Mouse (Mus musculus) layer of hippocampus, postnatal 14 days (tissue): ENCODE results near the gene Tmc5. TPM values are rescaled to one million over a fixed set of nuclear protein-coding genes. Genes with fewer than 3 reads are reported as not detected.

ENCODE experiments used
- DNase-seq, 2 experiments: peaks; one replicate each; pipeline ENCODE4 v3.0.0; 2021 to 2022; ENCODE audit warnings: low spot score in 2 of 2, mixed read lengths in 1 of 2
- total RNA-seq, 2 experiments: library from RNA; stranded (reverse); gene quantifications; 2 replicates each; pipeline ENCODE4 v1.2.3; 2021

Tmc5 gene
- total RNA-seq, 2 experiments from 2014 or later: 0.21 to 0.31 TPM

GRCm38 (mm10) chr7:118689088-118689487 lies 92.0 kb downstream of the Tmc5 start:
- peak; percentile 52 to 53 for DNase-seq

- DNase-seq: no peak
These were observed 94.2 kb downstream of the Tmc5 start for GRCm38 (mm10) chr7:118691287-118691686.

- no peak for DNase-seq
These were observed 99.0 kb downstream of the Tmc5 start for GRCm38 (mm10) chr7:118696146-118696545.

GRCm38 (mm10) chr7:118697168-118697567 lies 100.1 kb downstream of the Tmc5 start:
- DNase-seq: no peak

DNA sequence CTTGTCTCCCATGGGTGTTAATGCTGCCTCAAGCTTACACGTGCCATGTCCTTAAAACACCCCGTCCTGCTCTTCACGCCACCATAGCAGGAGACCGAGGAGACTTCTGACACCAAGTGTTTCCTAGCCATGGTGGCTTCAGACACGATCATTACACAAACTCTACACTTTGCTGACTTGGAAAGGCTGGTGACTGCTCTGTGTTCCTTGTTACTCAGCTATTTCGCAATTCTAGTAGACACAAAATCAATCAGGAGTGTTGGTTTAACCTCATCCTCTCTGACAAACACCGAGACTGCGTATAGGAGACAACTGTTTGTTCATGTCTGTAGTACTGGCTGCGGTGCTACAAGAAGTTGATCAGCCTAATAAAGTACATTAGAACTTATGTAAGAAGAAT lies 101.8 kb downstream of the Tmc5 start:
- DNase-seq: no peak

DNA sequence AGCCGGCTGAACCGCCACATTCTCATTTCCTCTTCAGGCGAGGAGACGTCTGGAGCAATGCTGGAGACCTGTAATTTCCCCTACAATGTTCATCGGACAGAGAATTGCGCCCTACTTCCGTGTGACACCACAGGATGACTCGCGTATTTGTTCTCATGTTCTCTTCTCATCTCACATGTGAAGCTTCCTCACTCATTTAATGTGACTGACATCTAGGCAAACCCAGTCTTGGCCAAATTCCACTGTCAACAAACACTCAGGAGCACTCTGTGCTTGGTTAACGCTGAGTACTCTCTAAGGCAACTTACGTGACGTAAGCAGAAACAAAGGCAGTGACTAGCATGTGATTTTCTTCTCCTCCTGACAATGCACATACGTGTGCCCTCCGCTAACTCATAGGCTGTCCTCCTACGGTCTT lies 106.1 kb downstream of the Tmc5 start:
- no peak for DNase-seq

DNA sequence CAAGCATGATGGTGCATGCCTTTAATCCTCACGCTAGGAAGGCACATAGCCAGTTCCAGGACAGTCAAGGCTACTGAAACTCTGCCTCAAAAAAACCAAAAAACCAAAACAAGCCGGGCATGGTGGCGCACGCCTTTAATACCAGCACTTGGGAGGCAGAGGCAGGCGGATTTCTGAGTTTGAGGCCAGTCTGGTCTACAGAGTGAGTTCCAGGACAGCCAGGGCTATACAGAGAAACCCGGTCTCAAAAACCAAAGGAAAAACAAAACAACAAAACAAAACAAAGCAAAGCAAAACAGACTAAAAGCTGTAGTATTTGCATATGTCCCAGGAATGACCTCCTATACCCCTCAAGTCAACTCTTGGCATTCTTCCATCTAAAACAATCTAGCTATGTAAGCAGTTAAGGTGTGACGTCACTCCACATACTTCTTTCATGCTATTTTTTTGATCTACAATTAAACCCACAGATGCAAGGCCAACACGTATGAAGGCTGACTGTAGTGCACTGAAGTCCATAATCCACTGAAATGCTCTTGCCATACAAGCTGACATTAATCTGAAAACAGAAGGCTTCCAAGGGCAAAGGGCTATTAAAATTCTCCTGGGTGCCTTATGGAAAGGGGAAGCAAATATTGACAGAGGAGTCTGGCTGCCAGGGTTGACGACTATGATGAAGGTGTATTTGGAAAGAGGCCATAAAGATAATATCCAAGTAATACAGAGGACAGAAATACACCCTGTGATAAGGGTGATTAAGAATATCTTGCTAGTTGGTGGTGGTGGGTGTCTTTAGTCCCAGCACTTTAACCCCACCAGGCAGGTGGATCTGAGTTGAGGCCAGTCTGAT lies 107.1 kb downstream of the Tmc5 start:
- DNase-seq: no peak

DNA sequence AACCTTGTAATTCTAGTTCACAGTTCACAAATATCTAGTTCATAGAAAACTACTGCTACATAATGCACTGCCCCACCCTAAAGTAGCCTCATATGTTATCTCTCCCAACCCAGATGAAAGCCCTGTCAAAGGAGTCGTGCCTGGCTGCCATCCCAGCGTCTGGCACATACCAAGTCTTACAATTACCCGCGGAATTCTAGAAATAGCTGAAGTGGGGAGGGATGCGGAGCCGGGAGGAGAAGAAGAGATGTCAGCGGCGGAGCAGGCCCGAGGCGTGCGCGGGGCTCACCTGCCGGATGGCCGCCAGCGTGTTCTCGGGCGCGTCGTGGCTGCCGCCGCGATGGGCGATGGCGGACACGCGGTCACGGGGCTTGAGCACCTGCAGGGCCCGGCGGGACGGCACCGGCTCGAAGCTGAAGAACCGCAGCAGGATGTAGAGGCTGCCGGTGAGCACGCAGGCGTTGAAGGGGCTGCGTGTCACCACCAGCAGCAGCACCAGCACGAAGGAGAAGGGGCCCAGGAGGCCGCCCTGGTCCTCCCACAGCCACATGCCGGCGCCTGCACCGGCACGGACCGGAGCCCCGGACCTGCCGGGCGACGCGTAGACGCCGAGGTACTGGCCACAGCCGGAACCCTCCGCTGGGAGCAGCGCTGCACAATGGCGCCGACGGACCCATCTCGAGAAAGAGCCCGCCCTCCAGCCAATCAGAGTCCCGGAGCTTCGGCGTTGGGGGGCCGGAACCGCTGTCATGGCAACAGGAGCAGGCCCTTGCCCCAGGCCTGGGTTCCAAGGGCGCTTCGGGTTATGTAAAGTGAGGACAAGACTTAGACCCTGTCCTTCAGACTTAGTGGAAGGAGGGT lies 108.2 kb downstream of the Tmc5 start, which contains the start of gene Gde1:
TSS of gene Gde1 (minus strand) at position 678 of the 861 bp plus-strand sequence.
- peak; percentile 92 to 94 for DNase-seq

GRCm38 (mm10) chr7:118706051-118706450 lies 109.0 kb downstream of the Tmc5 start:
- no peak for DNase-seq

GRCm38 (mm10) chr7:118706488-118706887 lies 109.4 kb downstream of the Tmc5 start:
- DNase-seq: no peak

- no peak for DNase-seq
These were observed 110.1 kb downstream of the Tmc5 start for GRCm38 (mm10) chr7:118707216-118707615.

- DNase-seq: no peak
These were observed 110.9 kb downstream of the Tmc5 start for GRCm38 (mm10) chr7:118708002-118708401.

DNA sequence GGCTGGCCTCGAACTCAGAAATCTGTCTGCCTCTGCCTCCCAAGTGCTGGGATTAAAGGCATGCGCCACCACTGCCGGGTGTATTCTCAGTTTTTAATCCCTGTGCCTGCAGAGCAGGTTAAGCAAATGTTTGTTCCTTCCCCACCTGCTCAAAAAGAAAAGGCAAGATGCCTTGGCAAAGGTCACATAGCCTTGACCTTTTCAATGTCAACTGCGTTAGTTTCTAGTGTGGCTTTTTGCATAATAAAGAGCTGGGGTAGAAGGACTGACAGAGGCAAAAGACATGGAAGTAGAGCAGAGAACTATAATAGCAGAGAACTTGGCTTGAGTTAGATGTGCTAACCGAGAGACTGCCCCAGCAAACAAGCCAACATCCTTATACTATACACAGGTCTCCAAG lies 113.7 kb downstream of the Tmc5 start:
- no peak for DNase-seq

GRCm38 (mm10) chr7:118712228-118713173 lies 115.4 kb downstream of the Tmc5 start, which contains the start of gene Ccp110:
Gene Ccp110, plus strand, starts transcription at chr7:118712552.
- DNase-seq: peak; percentile 90 to 97

GRCm38 (mm10) chr7:118714873-118715272 lies 117.8 kb downstream of the Tmc5 start:
- DNase-seq: no peak

DNA sequence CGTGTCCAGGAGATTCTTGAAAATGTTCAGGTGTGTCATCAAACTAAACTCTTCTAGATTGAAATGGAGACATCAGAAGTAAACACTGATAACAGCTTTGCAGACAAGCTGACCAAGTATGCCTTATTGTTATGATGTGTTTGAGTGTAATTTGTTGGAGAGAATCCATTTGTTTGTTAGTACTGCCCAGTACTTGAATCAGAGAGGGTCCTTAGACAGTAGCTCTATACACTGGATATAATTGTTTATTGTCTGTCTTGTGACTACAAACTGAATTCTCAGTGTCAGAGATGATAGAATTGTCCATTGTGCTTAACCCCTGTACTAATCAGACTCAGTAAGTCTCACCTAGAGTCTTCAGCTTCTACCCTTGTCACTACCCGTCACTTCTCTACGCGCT lies 121.0 kb downstream of the Tmc5 start:
- DNase-seq: no peak

DNA sequence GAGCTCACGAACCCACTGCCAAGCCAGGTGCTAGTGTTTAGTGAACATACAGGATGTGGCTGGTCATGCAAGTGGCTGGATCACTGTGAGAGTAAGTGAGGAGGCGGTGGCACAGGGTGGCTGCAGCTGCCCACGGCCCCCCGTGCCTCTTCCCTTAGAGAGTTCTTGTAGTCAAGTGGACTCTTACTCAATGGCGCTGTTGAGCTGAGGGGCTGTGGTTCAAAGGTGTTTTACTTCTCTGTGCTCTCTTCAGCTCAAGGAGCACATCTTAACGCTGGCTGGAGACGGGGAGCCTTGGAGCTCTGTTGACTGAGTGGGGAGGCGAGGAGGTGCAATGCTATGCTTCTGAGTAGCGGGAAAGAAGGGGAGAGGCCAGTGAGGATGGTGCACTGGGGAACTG lies 126.8 kb downstream of the Tmc5 start:
- no peak for DNase-seq
